Mouse (Mus musculus) bone marrow, adult 2 months (tissue): ENCODE data around the gene Zfp663.

Experiments
- CTCF ChIP-seq: fragments of 200-500 bp; IDR thresholded peaks from 2 replicates; pipeline ENCODE4 v1.5.1; 2011; ENCODE audit warnings: low read length, control low read depth; ENCODE audit not compliant: control insufficient read depth, insufficient read depth
- POLR2A ChIP-seq: fragments of 200-500 bp; IDR thresholded peaks from 2 replicates; pipeline ENCODE4 v1.6.1; 2011; ENCODE audit warnings: low read depth, mild to moderate bottlenecking, control low read depth, low read length, borderline replicate concordance; ENCODE audit not compliant: control insufficient read depth

- no peak for TF ChIP-seq POLR2A
- no peak for TF ChIP-seq CTCF
Measured at GRCm38 (mm10) chr2:165329703-165330102, 38.8 kb downstream of the Zfp663 start.
